Mouse (Mus musculus) MEL (cell line): ENCODE results near the gene Nxnl1.
"Not testable (repeated sequence)": the region's sequence is repeated elsewhere in the genome, so short reads cannot be mapped to it uniquely, and the experiment has no call there.

Experiments
- CTCF ChIP-seq, 3 experiments: IDR thresholded peaks in 2 of 3; conservative IDR thresholded peaks in 1 of 3; 2 replicates each; pipeline ENCODE4 v1.5.1; 2011 to 2012; ENCODE audit warnings: low read length in 3 of 3, low read depth in 2 of 3, mild to moderate bottlenecking in 2 of 3, improper control_type of control experiment in 1 of 3, inconsistent platforms in 1 of 3, mixed read lengths in 1 of 3, moderate library complexity in 1 of 3; ENCODE audit not compliant: control insufficient read depth in 1 of 3, insufficient read depth in 1 of 3, poor library complexity in 1 of 3, severe bottlenecking in 1 of 3
- E2F4 ChIP-seq: IDR thresholded peaks from 2 replicates; pipeline ENCODE4 v1.6.1; 2011; ENCODE audit warnings: low read depth, low read length, improper control_type of control experiment, borderline replicate concordance
- JUND ChIP-seq: IDR thresholded peaks from 2 replicates; pipeline ENCODE4 v1.6.1; 2011; ENCODE audit warnings: low read depth, mild to moderate bottlenecking, improper control_type of control experiment, low read length
- KAT2A ChIP-seq: conservative IDR thresholded peaks from 2 replicates; pipeline ENCODE4 v1.6.1; 2012; ENCODE audit warnings: low read depth, low read length, improper control_type of control experiment, inconsistent platforms
- MAFK ChIP-seq: IDR thresholded peaks from 2 replicates; pipeline ENCODE4 v1.6.1; 2011; ENCODE audit warnings: low read depth, mild to moderate bottlenecking, low read length, improper control_type of control experiment, borderline replicate concordance
- MAZ ChIP-seq: IDR thresholded peaks from 2 replicates; pipeline ENCODE4 v1.6.1; 2012; ENCODE audit warnings: low read depth, mild to moderate bottlenecking, inconsistent platforms, low read length, improper control_type of control experiment
- MXI1 ChIP-seq: IDR thresholded peaks from 2 replicates; pipeline ENCODE4 v1.6.1; 2011; ENCODE audit warnings: mild to moderate bottlenecking, low read depth, low read length, improper control_type of control experiment
- MYC ChIP-seq: IDR thresholded peaks from 2 replicates; pipeline ENCODE4 v1.6.1; 2011; ENCODE audit warnings: low read depth, mild to moderate bottlenecking, low read length, improper control_type of control experiment, moderate library complexity
- POLR2A ChIP-seq, 2 experiments: IDR thresholded peaks; 2 replicates each; pipeline ENCODE4 v1.6.1; 2011 to 2012; ENCODE audit warnings: low read length in 2 of 2, mild to moderate bottlenecking in 2 of 2, control low read depth in 1 of 2, improper control_type of control experiment in 1 of 2, low read depth in 1 of 2, moderate library complexity in 1 of 2; ENCODE audit not compliant: control insufficient read depth in 1 of 2, insufficient read depth in 1 of 2, poor library complexity in 1 of 2
- POLR2AphosphoS2 ChIP-seq: IDR thresholded peaks from 2 replicates; pipeline ENCODE4 v1.6.1; 2011; ENCODE audit warnings: low read length, improper control_type of control experiment
- RCOR1 ChIP-seq: IDR thresholded peaks from 2 replicates; pipeline ENCODE4 v1.6.1; 2012; ENCODE audit warnings: low read depth, mild to moderate bottlenecking, inconsistent platforms, low read length, improper control_type of control experiment
- ZMIZ1 ChIP-seq: IDR thresholded peaks from 2 replicates; pipeline ENCODE4 v1.6.1; 2012; ENCODE audit warnings: low read depth, mild to moderate bottlenecking, inconsistent platforms, low read length, improper control_type of control experiment, moderate library complexity

DNA sequence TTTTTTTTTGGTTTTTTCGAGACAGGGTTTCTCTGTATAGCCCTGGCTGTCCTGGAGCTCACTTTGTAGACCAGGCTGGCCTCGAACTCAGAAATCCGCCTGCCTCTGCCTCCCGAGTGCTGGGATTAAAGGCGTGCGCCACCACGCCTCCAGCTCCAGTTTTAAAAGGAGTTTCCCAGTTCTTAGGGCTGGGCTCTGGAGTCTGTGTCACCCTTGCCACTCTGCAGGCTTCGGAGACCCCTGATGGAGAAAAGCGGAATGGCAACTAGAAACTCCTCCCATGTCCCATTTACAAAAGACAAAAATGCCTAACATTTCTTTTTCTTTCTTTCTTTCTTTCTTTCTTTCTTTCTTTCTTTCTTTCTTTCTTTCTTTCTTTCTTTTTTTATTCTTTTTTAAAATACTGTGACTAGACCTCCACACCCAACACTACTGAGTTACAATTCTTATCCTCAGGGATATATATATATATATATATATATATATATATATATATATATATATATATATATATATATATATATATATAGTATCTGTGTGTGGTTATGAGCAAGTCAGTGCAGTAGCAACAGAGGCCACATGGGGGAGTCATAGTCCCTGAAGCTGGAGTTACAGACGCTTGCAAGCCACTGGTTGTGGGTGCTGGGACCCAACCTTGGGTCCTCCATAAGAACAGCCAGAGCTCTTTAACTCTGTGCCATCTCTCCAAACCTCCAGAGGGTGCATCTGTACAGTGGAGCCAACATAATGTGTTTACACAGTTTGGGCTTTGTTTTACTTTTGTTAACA lies 47.2 kb downstream of the Nxnl1 start:
- TF ChIP-seq CTCF (IDR thresholded peaks at IDR 0.05 in 2 of 3, conservative IDR thresholded peaks at IDR 0.05 in 1 of 3; ENCODE audit: control insufficient read depth in 1 of 3, insufficient read depth in 1 of 3, low read depth in 2 of 3, low read length in 3 of 3, poor library complexity in 1 of 3, severe bottlenecking in 1 of 3): peak; percentile 41 to 63 (median 56)
- TF ChIP-seq POLR2A (IDR thresholded peaks at IDR 0.05; ENCODE audit: control insufficient read depth in 1 of 2, insufficient read depth in 1 of 2, low read depth in 1 of 2, low read length in 2 of 2, poor library complexity in 1 of 2); JUND; RCOR1; MXI1; KAT2A; MYC; POLR2AphosphoS2; MAZ; E2F4; ZMIZ1; MAFK: not testable (repeated sequence)
